Comparison of ENCODE assay signal across 13 mouse cellular contexts in the genomic region with DNA sequence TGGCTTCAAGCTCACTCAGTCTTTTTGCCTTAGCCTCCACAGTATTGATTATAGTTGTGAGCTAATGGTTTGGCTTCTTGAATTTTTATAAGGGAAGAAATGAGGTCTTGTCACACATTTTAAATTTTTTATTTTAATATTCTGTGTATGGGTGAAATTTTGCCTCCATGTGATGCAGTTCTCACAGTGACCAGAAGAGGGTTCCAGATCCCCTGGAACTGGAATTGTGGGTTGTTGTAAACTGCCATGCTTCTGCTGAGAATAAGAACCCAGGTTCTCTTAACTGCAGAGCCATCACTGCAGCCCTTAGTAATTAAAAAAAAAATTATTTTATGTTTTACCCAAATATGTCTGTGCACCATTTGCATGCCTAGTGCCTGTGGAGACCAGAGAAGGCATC. TPM values are rescaled to one million over a fixed set of nuclear protein-coding genes. Genes with fewer than 3 reads are reported as not detected.
DNase-seq lines count a peak whose midpoint lies in the region; ATAC-seq and TF ChIP-seq lines count a peak whose summit lies in the region.
"Had no signal": no experiment of that assay in that cellular context is flagged by ENCODE, and none has a peak within 500 bp of the region (broad histone marks: within the 10 kb centered on the region; RNA-seq: fewer than 3 reads in every experiment).

No protein-coding gene starts in this region.

- H3K27me3 ChIP-seq in kidney, postnatal 0 days (ENCODE audit: insufficient read depth, low read length): no peaks in the 10 kb centered on the region
- H3K27me3 ChIP-seq in kidney, embryonic 15.5 days: no peaks in the 10 kb centered on the region
- H3K27me3 ChIP-seq in forebrain, embryonic 15.5 days: no peaks in the 10 kb centered on the region
- H3K27me3 ChIP-seq: embryonic facial prominence, embryonic 15.5 days; limb, embryonic 12.5 days had no signal

- H3K4me1 ChIP-seq in kidney, postnatal 0 days (replicated peaks; ENCODE audit: insufficient read depth, low read length): no peaks in the 10 kb centered on the region
- H3K4me1 ChIP-seq in kidney, embryonic 15.5 days: no peaks in the 10 kb centered on the region
- H3K4me1 ChIP-seq in forebrain, embryonic 15.5 days: no peaks in the 10 kb centered on the region
- H3K4me1 ChIP-seq: embryonic facial prominence, embryonic 15.5 days; limb, embryonic 12.5 days had no signal

- peak; percentile 47 for DNase-seq in CD4-positive, CD25-positive, alpha-beta regulatory T cell, adult 2 months (ENCODE audit: low read depth, low spot score)
- no peak for DNase-seq in kidney, postnatal 0 days (ENCODE audit: low spot score)
- DNase-seq in T-cell, adult 2 months (ENCODE audit: low spot score): peak; percentile 9
- no peak for DNase-seq in cerebellum, adult 18-20 months
- DNase-seq: gastrocnemius, postnatal 36 days had no signal

- H3K4me2 ChIP-seq in kidney, postnatal 0 days (ENCODE audit: low read length): no peak overlapping the region
- H3K4me2 ChIP-seq in kidney, embryonic 15.5 days: no peak overlapping the region
- H3K4me2 ChIP-seq in forebrain, embryonic 15.5 days (replicated peaks): no peak overlapping the region
- H3K4me2 ChIP-seq: embryonic facial prominence, embryonic 15.5 days; limb, embryonic 12.5 days had no signal

- H3K4me3 ChIP-seq in kidney, postnatal 0 days (replicated peaks; ENCODE audit: low read depth, low read length): no peak overlapping the region
- H3K4me3 ChIP-seq in kidney, embryonic 15.5 days (replicated peaks): no peak overlapping the region
- no peak overlapping the region for H3K4me3 ChIP-seq in forebrain, embryonic 15.5 days
- H3K4me3 ChIP-seq: embryonic facial prominence, embryonic 15.5 days; limb, embryonic 12.5 days had no signal

- H3K36me3 ChIP-seq in kidney, postnatal 0 days (ENCODE audit: insufficient read depth, low read length): no peaks in the 10 kb centered on the region
- no peaks in the 10 kb centered on the region for H3K36me3 ChIP-seq in kidney, embryonic 15.5 days
- no peaks in the 10 kb centered on the region for H3K36me3 ChIP-seq in forebrain, embryonic 15.5 days
- H3K36me3 ChIP-seq: embryonic facial prominence, embryonic 15.5 days; limb, embryonic 12.5 days had no signal

- no peak overlapping the region for H3K27ac ChIP-seq in kidney, postnatal 0 days
- no peak overlapping the region for H3K27ac ChIP-seq in kidney, embryonic 15.5 days
- no peak overlapping the region for H3K27ac ChIP-seq in forebrain, embryonic 15.5 days (replicated peaks)
- H3K27ac ChIP-seq: embryonic facial prominence, embryonic 15.5 days; limb, embryonic 12.5 days had no signal

- ATAC-seq in CD4-positive, CD25-positive, alpha-beta regulatory T cell, adult 4 months: no peak
- ATAC-seq in kidney, postnatal 0 days (replicated peaks; ENCODE audit: low FRiP score, low read depth): no peak
- ATAC-seq in kidney, embryonic 15.5 days (replicated peaks; ENCODE audit: low FRiP score): no peak
- peak; percentile 71; the same call in 1 of the 2 replicates for ATAC-seq in megakaryocyte-erythroid progenitor cell, adult 5-6 weeks (replicated peaks; ENCODE audit: low FRiP score, low TSS enrichment, poor library complexity, severe bottlenecking)
- ATAC-seq in forebrain, embryonic 15.5 days (replicated peaks): no peak
- ATAC-seq: inflammation-experienced regulatory T-cells, adult 6 months; midbrain, embryonic 16.5 days had no signal

- TF ChIP-seq CTCF in kidney, postnatal 0 days (IDR thresholded peaks at IDR 0.05; ENCODE audit: low read depth): peak; percentile 57

- H3K9ac ChIP-seq in kidney, postnatal 0 days (ENCODE audit: low read depth, low read length): no peak overlapping the region
- no peak overlapping the region for H3K9ac ChIP-seq in kidney, embryonic 15.5 days
- no peak overlapping the region for H3K9ac ChIP-seq in forebrain, embryonic 15.5 days (replicated peaks)
- H3K9ac ChIP-seq: embryonic facial prominence, embryonic 15.5 days; limb, embryonic 12.5 days had no signal

- no peaks in the 10 kb centered on the region for H3K9me3 ChIP-seq in kidney, postnatal 0 days (replicated peaks; ENCODE audit: low read length)
- 0 out of 2 replicates have a peak, but pooled peaks cover 4% of the 10 kb centered on the region for H3K9me3 ChIP-seq in kidney, embryonic 15.5 days (replicated peaks)
- no peaks in the 10 kb centered on the region for H3K9me3 ChIP-seq in forebrain, embryonic 15.5 days
- H3K9me3 ChIP-seq: embryonic facial prominence, embryonic 15.5 days; limb, embryonic 12.5 days had no signal

RNA-seq across cellular contexts. Expression of gene Rps27a, which starts 31.7 kb away (rescaled TPM):
- polyA plus RNA-seq in CD4-positive, CD25-positive, alpha-beta regulatory T cell, adult 4 months (2017; shearing (Covaris generic)): 1,000 to 10,000 TPM; 1,358 to 1,362 TPM
- 1,209 and 1,412 TPM in 2 replicates for polyA plus RNA-seq in kidney, postnatal 0 days (2015; fragmentation: Nextera tagmentation; extraction: Ambion mirVana)
- 1,122 and 1,248 TPM in 2 replicates for polyA plus RNA-seq in kidney, embryonic 15.5 days (2015; fragmentation: Nextera tagmentation; extraction: Ambion mirVana)
- 4,800 and 5,317 TPM in 2 replicates for total RNA-seq in megakaryocyte-erythroid progenitor cell, adult 5-6 weeks (2014; fragmentation: Nextera tagmentation)
- total RNA-seq in megakaryocyte-erythroid progenitor cell, adult 5-6 weeks (2017): 1,061 and 1,131 TPM in 2 replicates
- polyA plus RNA-seq in forebrain, embryonic 15.5 days (2015; fragmentation: Nextera tagmentation; extraction: Ambion mirVana): 649 and 656 TPM in 2 replicates

RNA-seq across cellular contexts. Expression of gene Clhc1, which starts 31.9 kb away (rescaled TPM):
- 1 to 10 TPM; 2.0 to 4.6 TPM for polyA plus RNA-seq in CD4-positive, CD25-positive, alpha-beta regulatory T cell, adult 4 months (2017; shearing (Covaris generic))
- 0.07 TPM in 1 of 2 replicates, not detected in the other for polyA plus RNA-seq in kidney, postnatal 0 days (2015; fragmentation: Nextera tagmentation; extraction: Ambion mirVana)
- polyA plus RNA-seq in kidney, embryonic 15.5 days (2015; fragmentation: Nextera tagmentation; extraction: Ambion mirVana): 0.18 TPM in 1 of 2 replicates, not detected in the other
- total RNA-seq in megakaryocyte-erythroid progenitor cell, adult 5-6 weeks (2014; fragmentation: Nextera tagmentation): 0.17 and 0.50 TPM in 2 replicates
- total RNA-seq in megakaryocyte-erythroid progenitor cell, adult 5-6 weeks (2017): not detected in 2 replicates
- 0.08 TPM in 1 of 2 replicates, not detected in the other for polyA plus RNA-seq in forebrain, embryonic 15.5 days (2015; fragmentation: Nextera tagmentation; extraction: Ambion mirVana)
- total RNA-seq: gastrocnemius, postnatal 36 days had no signal

RNA-seq across cellular contexts. Expression of gene Mtif2, which starts 53.4 kb away (rescaled TPM):
- 10 to 100 TPM; 50.8 to 59.8 TPM for polyA plus RNA-seq in CD4-positive, CD25-positive, alpha-beta regulatory T cell, adult 4 months (2017; shearing (Covaris generic))
- polyA plus RNA-seq in kidney, postnatal 0 days (2015; fragmentation: Nextera tagmentation; extraction: Ambion mirVana): 28.5 and 30.4 TPM in 2 replicates
- 47.0 and 50.7 TPM in 2 replicates for polyA plus RNA-seq in kidney, embryonic 15.5 days (2015; fragmentation: Nextera tagmentation; extraction: Ambion mirVana)
- 36.9 and 43.0 TPM in 2 replicates for total RNA-seq in megakaryocyte-erythroid progenitor cell, adult 5-6 weeks (2014; fragmentation: Nextera tagmentation)
- total RNA-seq in megakaryocyte-erythroid progenitor cell, adult 5-6 weeks (2017): 117 and 131 TPM in 2 replicates
- 60.0 and 62.4 TPM in 2 replicates for polyA plus RNA-seq in forebrain, embryonic 15.5 days (2015; fragmentation: Nextera tagmentation; extraction: Ambion mirVana)

Comparison
In these comparisons a context has a peak if more than half of its experiments do, and no peak if none do; other contexts are left out.
1. DNase-seq: peak in CD4-positive, CD25-positive, alpha-beta regulatory T cell, adult 2 months (single experiment) and T-cell, adult 2 months (single experiment); none in kidney, postnatal 0 days (single experiment) and cerebellum, adult 18-20 months (0 of 2).